Mouse (Mus musculus) monocyte, adult 2 months (primary cell): ENCODE data around the gene Slit2.
"Not testable (repeated sequence)": the region's sequence is repeated elsewhere in the genome, so short reads cannot be mapped to it uniquely, and the experiment has no call there.

Experiments used
- DNase-seq, 2 experiments: peaks; one replicate each; pipeline ENCODE4 v3.0.0; 2022; ENCODE audit warnings: low spot score in 2 of 2, low read depth in 1 of 2

The Slit2 gene

DNA sequence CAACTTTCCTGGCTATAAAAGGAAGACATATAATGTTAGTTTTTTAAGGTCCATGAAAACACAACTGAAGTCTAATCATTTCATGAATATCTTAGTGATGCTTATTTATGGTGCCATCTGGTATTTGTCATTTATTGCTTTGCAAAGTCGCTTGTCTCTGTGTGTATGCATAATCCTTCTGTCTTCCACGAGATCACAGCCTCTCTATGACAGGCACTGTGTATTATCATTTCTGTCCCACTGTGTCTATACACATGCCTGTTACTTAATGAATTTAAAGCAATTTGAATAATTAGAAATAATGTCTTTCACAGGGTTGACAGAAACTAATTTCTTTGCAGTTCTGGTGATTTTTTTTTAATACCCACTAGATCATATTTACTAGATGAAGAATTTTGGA, 242.6 kb downstream of the Slit2 start:
- no peak for DNase-seq

DNA sequence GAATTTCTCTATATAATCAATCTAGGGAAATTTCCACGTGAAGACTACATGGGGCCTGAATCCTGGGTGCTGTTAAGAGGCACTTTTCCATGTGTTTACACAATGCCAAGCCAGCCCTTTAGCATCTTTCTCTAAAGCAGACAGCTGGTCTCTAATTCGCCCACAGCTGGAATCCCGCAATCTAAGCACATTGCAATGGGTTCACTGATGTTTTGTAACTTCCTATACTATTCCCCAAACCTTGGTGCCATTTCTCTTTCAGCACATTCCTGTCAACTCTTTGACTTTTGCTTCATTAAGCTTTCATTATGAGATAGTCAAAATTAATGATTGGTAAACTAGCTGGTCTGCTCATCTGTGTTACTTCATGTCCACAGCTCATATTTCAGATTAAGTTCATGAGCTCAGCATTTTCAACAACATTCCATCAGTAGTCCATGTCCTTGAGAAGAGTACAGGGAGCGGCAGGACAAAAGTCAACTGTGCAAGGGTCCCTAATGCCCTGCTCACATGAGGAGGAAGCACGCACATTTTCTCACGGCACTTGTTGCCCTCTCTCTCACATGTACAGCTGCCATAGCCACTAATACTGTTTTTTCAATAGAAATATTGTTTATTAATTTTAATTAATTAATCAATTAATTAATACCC, 247.6 kb downstream of the Slit2 start:
- DNase-seq, result no peak

DNA sequence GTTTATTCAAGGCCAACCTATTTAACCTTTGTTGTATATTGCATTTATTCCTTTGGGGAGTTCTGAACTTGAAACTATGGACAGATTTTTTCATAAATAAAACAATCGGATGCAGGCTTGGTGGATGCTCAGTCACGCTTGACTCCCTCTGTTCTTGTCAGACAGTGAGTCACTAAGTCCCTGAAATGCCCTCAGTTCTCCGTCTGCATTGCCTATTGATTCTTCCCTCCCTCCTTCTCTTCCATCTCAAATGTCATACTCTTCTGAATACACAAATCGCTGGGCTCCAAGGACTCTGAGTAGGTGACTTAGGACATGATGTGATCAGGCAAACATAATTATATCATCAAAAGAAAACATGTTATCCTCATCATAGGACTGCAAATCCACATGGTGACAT, 251.8 kb downstream of the Slit2 start:
- DNase-seq, result no peak

DNA sequence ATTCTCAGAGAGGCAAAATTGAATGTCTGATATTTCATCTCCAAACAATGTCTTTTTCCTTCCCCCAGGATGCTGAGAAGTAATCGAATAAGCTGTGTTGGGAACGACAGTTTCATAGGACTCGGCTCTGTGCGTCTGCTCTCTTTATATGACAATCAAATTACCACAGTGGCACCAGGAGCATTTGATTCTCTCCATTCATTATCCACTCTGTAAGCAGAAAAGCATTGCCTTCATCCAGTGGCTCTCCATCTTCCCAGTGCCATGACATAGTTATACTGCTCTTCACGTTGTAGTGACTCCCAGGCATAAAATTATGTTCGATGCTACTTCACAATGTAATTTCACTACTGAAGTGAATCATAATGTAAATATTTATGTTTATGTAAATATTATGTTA, 252.3 kb downstream of the Slit2 start:
- no peak for DNase-seq

DNA sequence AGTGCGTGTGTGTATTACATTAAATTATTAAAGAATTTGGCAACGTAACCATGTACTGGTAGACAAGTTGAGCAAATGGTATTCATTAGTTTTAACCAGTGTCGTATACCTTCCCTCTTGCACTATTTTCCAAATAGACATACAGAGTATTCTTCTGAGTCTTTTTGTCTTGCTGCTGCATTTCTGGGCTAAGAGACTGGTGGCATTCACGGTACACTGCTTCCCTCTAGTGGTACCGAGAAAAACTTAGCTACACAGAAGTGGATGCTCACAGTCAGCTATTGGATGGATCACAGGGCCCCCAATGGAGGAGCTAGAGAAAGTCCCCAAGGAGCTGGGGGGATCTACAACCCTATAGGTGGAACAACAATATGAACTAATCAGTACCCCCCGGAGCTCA, 257.8 kb downstream of the Slit2 start:
- not testable (repeated sequence) for DNase-seq

DNA sequence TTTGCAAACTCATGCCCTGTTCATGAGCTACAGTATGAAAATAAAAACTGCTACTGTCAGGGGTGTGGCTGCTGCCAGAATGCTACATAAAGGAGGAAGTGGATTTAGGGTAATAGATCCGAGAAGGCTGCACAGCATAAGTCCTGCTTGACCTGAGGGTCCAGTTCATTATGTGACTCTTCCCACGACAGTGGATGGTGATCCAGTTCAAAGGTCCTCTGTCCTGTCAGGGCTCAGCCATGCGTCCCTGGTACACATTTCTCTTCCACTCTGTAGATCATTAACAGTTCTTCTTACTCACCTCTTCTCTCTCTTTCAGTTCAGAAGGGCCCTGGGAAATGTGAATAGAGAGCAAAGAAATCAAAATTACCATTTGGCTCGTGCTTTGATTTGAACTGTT, 265.4 kb downstream of the Slit2 start:
- no peak for DNase-seq

DNA sequence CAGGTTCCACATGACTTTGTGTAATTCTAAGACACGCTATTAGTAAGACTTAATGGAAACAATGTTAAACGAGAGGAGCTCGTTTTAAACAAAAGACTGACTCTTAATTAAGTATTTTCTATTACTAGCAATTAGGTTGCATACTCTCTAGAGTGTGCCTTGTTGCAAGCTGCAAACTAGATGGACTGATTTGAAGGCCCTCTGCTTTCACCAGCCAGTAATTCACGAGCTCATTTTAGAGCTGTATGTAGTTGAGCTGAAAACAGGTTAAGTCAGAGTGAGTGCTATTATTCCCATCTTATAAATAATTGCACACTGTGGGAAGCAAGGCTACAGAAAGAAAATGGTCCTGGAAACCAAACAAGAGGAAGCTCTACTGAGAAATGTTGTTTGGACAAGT, 294.6 kb downstream of the Slit2 start:
- no peak for DNase-seq

DNA sequence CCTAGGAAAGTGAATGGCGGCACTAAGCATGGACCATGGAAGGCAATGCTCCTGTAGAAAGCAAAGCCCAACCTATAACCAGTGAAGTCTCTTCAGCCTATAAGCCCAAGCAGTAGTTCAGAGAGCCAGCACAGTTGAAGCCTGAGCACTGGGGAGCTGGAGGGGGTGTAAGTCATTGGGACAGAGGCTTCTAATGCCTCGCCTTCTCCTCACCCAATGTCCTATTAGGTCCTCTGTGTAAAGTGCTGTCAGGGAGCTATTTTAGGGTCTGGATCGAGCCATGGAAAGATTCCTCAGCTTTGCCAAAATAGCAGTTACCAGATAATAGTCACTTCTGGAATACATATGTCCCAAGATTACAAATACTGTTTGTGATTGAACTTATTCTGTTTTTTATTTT, 318.2 kb downstream of the Slit2 start:
- DNase-seq, result no peak

DNA sequence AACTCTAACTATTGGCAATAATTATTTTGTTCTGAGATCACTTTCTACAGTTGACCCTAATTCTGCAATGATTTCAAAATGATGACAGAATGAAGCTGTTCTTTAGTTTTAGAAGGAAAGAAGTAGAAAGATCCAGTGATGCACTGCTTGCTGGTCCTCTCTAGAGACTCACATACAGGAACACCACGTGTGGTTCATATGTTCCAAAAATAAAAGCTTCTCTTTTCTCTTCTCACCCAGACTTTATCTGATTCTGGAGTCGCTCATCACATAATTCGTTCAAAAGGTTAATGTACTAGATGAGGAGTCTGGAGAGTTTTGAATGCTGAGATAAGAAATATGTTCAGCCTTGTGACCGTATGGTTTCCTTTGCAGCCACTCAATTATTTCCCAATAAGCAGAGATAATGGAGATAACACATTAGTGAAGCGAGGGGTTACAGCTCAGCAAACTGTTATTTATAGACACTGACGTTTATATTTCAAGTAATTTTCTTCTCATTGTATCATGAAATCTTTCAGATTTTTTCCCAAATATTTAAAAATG, 332.2 kb downstream of the Slit2 start:
- no peak for DNase-seq

DNA sequence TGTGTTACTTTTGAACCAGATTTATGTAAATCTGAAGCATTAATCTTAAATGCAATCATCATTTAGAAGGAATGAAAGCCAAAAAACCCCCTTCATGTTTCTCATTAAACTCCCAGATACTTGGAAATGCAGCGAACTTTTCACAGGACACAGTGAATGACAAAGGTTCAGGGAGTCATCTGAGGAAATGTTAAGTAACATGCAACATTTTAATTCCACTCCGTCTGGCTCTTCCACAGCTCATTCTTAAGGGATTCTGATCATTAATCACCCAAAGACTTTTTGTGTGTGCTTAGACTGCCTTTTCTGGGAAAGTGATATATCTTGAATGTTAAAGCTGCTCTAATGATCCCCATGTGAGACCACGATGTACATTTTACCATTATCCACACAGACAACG, 337.7 kb downstream of the Slit2 start:
- no peak for DNase-seq

DNA sequence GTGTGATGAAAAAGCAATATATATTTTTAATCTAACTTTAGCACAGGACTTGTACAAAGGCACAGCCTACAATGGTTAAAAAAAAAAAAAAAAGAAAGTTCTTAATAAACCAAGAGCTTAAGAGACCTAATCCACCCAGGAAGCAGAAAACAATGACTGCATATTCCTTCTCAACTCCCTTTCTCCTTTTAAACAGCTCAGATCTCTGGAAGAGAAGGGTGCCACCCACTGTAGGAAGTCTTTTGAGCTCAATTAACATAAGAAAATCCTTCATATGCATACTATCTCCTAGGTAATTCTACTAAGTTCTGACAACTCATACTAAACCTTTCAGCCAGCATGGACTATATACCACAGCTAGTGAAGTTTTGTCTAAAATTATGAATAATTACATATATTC, 343.3 kb downstream of the Slit2 start:
- no peak for DNase-seq

DNA sequence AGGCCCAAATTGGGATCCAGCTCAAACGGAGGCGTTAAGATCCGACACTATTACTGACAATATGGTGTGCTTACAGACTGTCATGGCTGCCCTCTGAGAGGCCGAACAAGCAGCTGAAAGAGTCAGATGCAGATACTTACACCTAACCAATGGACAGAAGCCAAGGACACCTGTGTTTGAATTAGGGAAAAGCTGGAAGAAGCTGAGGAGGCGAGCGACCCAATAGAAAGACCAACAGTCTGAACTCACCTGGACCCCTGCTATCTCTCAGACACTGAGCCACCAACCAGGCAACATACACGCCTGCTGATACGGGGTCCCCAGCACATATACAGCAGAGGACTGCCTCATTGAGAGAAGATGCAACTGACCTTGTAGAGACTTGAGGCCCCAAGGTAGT, 344.7 kb downstream of the Slit2 start, which contains the start of gene 5730480H06Rik:
5730480H06Rik (plus strand) TSS at position 301 of the 400 bp plus-strand sequence.
- DNase-seq, result no peak

DNA sequence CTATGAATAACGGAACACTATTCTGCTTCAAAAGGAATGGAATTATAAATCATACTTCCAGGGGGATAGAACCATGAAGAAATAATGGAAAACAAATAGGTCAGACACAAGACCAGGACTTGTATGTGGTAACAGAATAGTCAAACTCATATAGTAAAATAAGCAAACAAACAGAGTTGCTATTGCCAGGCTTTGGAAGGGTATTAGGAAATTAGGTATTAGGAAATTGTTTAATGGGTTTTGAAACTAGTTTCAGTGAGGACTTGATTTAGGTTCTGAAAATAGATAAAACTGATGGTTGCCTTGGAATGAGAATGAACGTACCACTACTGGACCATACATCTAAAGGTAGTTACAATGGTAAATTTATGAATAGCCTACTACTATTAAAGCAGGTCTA, 346.8 kb downstream of the Slit2 start:
- no peak for DNase-seq

DNA sequence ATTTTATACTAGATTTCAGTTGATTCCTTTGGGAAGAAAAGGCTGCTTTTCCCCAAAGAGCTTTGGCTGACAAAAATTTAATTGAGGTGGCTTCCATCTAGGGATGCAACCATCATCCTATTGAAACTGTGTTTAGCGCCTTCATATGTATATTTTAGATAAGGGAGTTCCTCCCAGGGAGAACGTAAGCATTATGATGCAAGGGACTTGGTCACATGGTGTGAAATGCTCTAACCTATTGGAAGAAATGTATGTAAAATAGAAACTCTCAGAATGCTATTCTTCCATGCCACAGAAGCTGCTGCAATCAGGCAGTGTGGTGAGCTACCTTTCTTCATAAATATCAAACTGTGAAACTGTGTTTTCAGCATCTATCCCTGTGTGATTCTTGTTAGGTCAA, 347.9 kb downstream of the Slit2 start:
- no peak for DNase-seq

DNA sequence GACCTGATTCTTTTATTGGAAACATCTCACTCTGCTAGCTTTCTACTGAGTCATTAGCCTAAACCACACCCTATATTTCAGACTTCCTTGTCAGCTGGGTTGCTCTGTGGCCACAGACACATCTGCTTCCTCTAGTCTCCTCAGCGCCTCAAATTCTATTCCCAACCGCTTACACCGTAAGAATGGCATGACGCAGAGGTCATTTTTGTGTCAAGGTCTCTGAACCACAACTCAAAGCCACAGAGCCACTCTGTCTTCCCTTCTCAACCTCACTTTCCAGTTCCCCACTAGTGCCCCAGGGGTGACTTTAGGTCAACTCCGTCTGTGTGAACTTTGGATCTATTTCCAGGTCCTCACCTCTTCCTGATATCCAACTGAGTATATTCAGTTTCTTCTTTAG, 348.5 kb downstream of the Slit2 start:
- DNase-seq, result no peak

DNA sequence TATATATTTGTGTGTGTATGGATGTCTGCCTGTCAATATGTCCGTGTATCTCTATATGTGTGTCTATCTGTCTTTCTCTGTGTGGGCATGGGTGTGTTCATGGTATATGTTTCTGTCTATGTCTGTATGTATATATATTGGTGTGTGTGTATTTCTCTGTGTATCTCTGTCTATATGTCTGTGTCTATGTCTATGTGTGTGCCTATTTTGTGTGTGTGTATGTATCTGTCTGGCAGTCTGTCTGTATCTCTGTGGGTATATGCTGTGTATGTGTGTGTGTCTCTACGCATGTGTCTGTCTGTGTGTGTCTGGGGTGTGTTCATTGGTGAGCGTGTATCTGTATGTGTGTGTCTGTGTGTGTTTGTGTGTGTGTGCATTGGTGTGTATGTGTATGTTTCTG, 350.5 kb downstream of the Slit2 start:
- no peak for DNase-seq

DNA sequence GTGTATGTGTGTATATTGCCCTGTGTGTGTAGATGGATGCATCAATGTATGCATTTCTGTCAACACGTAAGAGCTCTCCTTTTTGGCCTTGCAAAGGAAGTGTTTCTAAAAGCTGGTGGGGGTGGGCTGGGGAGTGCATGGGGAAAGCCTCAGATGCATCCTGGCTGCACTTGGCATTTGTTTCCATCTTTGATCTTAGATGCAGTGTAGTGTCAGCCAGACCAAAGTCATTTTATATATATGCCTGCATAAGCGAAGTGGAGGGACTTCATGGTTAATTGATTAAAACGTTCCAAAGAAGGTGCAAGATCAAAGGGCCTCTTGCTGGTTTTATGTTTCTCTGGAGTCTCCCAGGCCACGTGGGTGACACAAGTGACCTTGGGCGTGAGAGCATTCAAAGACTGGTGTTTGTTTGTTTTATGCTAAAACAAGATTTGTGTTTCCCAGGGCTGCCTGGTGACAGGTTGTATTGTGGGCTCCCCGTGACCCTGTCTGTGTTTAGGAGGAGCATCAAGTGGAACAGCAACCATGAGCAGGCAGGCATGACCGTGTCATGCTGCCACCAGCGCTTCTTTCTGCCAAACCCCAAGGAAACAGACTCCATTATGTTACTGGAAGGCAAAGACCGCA, 351.1 kb downstream of the Slit2 start:
- DNase-seq, result no peak

DNA sequence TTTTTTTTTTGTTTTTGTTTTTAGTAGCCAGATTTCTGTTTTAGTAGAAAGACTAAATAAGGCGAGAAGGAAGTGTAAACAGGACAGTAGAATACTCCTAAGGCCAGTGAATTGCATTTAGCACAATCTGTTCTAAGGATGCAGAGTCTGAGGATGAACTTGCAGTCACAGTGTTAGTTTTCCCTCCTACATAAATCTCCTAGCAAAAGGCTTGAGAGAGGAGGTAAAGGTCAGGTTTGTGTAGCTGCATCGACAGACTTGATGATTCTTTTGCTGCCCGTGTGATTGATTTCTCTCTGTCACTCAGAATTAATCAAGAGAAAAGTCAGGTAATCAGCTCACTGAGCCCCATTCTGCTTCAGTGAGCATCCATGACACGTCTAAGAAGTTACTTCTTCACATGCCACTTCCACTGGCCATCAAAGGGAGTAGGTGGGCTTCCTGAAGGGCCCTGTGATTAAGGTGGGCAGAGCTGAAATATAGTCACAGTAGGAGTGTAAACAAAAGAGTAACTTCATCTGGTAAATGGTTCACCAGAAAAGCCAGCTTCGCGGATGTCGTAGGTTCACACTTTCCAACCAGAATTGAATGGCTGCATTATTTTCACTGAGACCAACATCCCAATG, 358.0 kb downstream of the Slit2 start:
- no peak for DNase-seq

DNA sequence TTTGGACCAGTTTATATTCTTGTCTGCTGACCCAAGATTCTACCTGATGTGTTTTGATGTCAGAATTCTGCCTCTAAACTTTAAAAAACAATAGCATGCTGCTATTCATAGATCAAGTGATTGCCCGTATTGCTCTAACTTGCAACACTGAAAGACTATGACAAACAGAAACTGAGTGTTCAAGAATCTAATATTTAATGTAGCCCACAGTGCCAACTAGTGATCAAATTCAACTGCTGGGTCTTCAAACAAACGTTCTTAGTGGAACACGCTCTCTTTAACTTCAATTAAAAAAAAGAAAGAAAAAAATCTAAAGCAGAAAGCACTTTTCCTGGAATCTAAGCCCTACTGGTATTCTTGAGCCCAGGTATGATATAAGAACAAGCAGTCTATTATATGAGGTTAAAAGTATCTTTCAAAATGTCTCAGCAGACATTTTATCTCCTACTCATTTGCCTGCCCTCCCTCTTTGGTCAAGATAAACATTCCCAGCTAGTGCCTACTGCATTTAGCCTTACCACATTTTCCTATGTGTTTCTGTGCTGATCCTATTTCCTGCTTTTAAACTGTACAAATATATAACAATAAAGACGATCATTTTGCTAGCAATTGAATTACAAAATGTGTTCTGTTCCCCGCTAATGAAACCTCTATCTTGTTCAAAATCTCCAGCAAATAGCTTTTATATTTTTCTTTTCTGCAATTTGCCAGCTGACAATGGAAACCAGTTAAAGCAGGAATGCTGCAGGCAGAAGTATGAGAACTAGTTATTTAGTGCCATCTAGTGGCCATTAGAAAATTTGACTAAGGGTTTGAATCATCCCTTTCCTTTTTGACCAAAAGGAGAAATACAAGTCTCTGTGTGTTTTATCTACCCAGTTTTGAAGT, 362.4 kb downstream of the Slit2 start:
- no peak for DNase-seq

DNA sequence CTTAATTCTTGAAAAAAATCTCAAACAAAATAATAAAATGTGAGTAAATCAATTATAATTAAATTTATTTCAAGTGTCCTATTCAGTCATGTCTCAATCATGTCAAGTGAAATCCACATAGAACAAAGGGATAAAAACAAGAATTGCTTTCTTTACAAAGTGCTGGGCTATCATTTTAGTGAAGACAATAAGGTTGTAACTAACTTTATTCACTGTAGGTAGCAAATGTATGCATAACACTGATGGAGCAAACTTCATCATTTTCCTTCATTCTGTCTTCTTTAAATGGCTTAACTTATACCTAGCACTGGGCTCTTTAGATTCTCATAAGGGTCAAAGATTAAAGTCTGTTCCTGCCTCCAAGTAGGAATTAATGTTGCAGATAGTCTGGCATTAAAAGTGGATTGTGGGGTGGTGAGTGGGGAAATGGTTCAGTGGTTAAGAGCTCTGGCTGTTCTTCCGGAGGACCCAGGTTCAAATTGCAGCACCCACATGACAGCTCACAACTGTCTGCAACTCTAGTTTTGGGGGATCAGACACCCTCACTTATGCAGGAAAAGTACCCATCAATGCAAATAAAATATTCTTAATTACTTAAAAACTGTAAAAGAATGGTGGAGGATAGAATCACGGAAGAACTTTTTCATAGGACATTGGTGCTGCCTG, 363.2 kb downstream of the Slit2 start:
- DNase-seq, result no peak

DNA sequence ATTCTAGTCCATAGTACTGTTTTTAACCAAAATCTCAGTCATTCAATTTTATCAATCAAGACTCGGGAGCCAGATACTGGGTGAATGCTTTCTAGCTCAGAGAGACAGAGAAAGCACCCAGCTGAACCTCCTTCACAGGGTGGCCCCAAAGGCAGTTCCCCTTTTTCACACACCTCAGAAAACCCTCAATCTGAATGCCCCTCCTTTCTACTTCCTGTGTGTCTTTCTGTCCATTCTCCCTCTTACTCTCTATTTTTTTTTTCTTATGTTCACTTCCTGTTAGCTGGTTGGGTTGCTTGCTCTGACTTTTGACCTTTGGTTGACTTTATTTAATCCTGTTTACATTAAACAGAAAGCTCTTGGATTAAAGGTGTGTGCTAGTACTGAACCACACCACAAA, 366.4 kb downstream of the Slit2 start:
- no peak for DNase-seq
